Mouse (Mus musculus): ENCODE measurements around the gene Taf1b. TPM values are rescaled to one million over a fixed set of nuclear protein-coding genes. Genes with fewer than 3 reads are reported as not detected.

Taf1b gene
- polyA plus RNA-seq, 1 experiment from 2014 or later, result 24.0 TPM

GRCm38 (mm10) chr12:24567606-24568005 is 69.4 kb downstream of the Taf1b start:
- no peak for ATAC-seq (ENCODE audit: low read depth)
- WGBS, result 89% methylated on average over 3 of the region's 3 CpGs

GRCm38 (mm10) chr12:24571523-24572392 is 73.6 kb downstream of the Taf1b start, which contains the start of gene Grhl1:
TSS of gene Grhl1 (plus strand) at chr12:24572283.
- DNase-seq (ENCODE audit: low spot score) (peak; percentile 97), ATAC-seq (ENCODE audit: low read depth) (peak; percentile 99)
- Histone ChIP-seq H3K9ac (ENCODE audit: low read depth, low read length) (peak within 1 kb of the TSS; percentile 60), H3K9me3 (ENCODE audit: control insufficient read depth, low read length) (no peaks in the 10 kb centered on the region), H3K4me2 (ENCODE audit: low read depth, low read length) (peak within 1 kb of the TSS; percentile 87), H3K36me3 (ENCODE audit: control insufficient read depth, insufficient read depth, low read length) (no peaks in the 10 kb centered on the region), H3K27ac (replicated peaks; ENCODE audit: low read depth, low read length) (no peak within 1 kb of the TSS), H3K4me1 (ENCODE audit: control insufficient read depth, insufficient read depth, low read length) (no peaks in the 10 kb centered on the region), H3K4me3 (ENCODE audit: low read depth, low read length) (peak within 1 kb of the TSS; percentile 65), H3K27me3 (replicated peaks; ENCODE audit: control insufficient read depth, insufficient read depth, low read length) (peaks cover 22% of the 10 kb centered on the region)
- WGBS, result 8% methylated on average over 12 of the region's 64 CpGs

More at GRCm38 (mm10) chr12:24567606-24568005, 69.4 kb downstream of the Taf1b start:
- Histone ChIP-seq H3K27me3 (replicated peaks; ENCODE audit: control insufficient read depth, insufficient read depth, low read length) (peaks cover 5% of the 10 kb centered on the region), H3K9me3 (ENCODE audit: control insufficient read depth, low read length) (no peaks in the 10 kb centered on the region), H3K9ac (ENCODE audit: low read depth, low read length) (no peak overlapping the region), H3K36me3 (ENCODE audit: control insufficient read depth, insufficient read depth, low read length) (no peaks in the 10 kb centered on the region), H3K27ac (replicated peaks; ENCODE audit: low read depth, low read length) (no peak overlapping the region), H3K4me3 (ENCODE audit: low read depth, low read length) (no peak overlapping the region), H3K4me2 (ENCODE audit: low read depth, low read length) (no peak overlapping the region), H3K4me1 (ENCODE audit: control insufficient read depth, insufficient read depth, low read length) (no peaks in the 10 kb centered on the region)
- DNase-seq (ENCODE audit: low spot score), result no peak

- no peaks in the 10 kb centered on the region for H3K36me3 ChIP-seq (ENCODE audit: control insufficient read depth, insufficient read depth, low read length)
- no peaks in the 10 kb centered on the region for H3K4me1 ChIP-seq (ENCODE audit: control insufficient read depth, insufficient read depth, low read length)
- WGBS, result 8% methylated on average over 27 of the region's 48 CpGs
- peak overlapping the region; percentile 87 for H3K4me2 ChIP-seq (ENCODE audit: low read depth, low read length)
- H3K27me3 ChIP-seq (replicated peaks; ENCODE audit: control insufficient read depth, insufficient read depth, low read length), result peaks cover 22% of the 10 kb centered on the region
- H3K27ac ChIP-seq (replicated peaks; ENCODE audit: low read depth, low read length), result no peak overlapping the region
- H3K9ac ChIP-seq (ENCODE audit: low read depth, low read length), result peak overlapping the region; percentile 60
- H3K9me3 ChIP-seq (ENCODE audit: control insufficient read depth, low read length), result no peaks in the 10 kb centered on the region
- DNase-seq (ENCODE audit: low spot score), result no peak
- peak overlapping the region; percentile 65 for H3K4me3 ChIP-seq (ENCODE audit: low read depth, low read length)
- peak; percentile 32 for ATAC-seq (ENCODE audit: low read depth)
Measured at GRCm38 (mm10) chr12:24572421-24573274, 74.5 kb downstream of the Taf1b start.

DNA sequence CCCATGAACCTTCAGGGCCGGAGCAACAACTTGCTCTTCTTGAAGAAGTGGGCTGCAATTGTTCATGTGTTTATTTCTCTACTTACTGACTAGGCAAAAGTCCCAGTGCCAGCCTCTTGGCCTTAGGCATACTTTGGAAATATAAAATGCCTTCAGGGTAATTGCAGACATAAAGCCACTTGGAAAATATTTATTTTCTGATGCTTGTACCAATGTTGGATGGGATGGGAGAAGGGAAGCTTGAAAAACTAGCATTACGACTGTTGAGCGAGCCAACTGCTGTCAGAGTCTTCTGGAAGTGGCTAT is 75.1 kb downstream of the Taf1b start:
- WGBS, result 56% methylated on average over 3 of the region's 3 CpGs
- H3K9ac ChIP-seq (ENCODE audit: low read depth, low read length), result no peak overlapping the region
- peak overlapping the region; percentile 65 for H3K4me3 ChIP-seq (ENCODE audit: low read depth, low read length)
- H3K9me3 ChIP-seq (ENCODE audit: control insufficient read depth, low read length), result no peaks in the 10 kb centered on the region
- H3K36me3 ChIP-seq (ENCODE audit: control insufficient read depth, insufficient read depth, low read length), result no peaks in the 10 kb centered on the region
- no peaks in the 10 kb centered on the region for H3K4me1 ChIP-seq (ENCODE audit: control insufficient read depth, insufficient read depth, low read length)
- no peak for DNase-seq (ENCODE audit: low spot score)
- no peak overlapping the region for H3K4me2 ChIP-seq (ENCODE audit: low read depth, low read length)
- ATAC-seq (ENCODE audit: low read depth), result no peak
- H3K27me3 ChIP-seq (replicated peaks; ENCODE audit: control insufficient read depth, insufficient read depth, low read length), result peaks cover 22% of the 10 kb centered on the region
- no peak overlapping the region for H3K27ac ChIP-seq (replicated peaks; ENCODE audit: low read depth, low read length)

DNA sequence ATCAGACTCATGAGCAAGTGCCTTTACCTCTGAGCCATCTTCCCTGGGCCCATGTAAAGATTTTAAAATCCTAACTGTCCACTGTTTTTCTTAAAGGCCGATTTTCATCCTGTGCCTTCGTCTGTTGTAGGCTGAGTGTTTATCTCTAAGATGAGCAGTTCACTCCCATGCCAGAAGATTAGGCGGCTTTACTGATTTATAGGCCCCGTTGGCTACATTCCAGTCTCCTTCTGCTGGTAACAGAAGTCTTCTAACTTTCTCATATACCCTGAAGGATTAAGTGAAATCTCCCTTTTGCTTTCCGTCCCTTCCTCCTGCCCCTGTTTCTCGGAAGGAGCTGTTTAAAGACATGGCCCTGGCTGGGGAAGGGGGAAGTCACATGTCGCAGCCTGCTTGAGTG is 76.7 kb downstream of the Taf1b start:
- no peak overlapping the region for H3K27ac ChIP-seq (replicated peaks; ENCODE audit: low read depth, low read length)
- H3K9ac ChIP-seq (ENCODE audit: low read depth, low read length), result no peak overlapping the region
- no peaks in the 10 kb centered on the region for H3K9me3 ChIP-seq (ENCODE audit: control insufficient read depth, low read length)
- H3K36me3 ChIP-seq (ENCODE audit: control insufficient read depth, insufficient read depth, low read length), result no peaks in the 10 kb centered on the region
- no peaks in the 10 kb centered on the region for H3K4me1 ChIP-seq (ENCODE audit: control insufficient read depth, insufficient read depth, low read length)
- no peak overlapping the region; the same call in 1 of the 2 replicates for H3K4me2 ChIP-seq (ENCODE audit: low read depth, low read length)
- ATAC-seq (ENCODE audit: low read depth) (no peak), DNase-seq (ENCODE audit: low spot score) (peak; percentile 63)
- no peak overlapping the region for H3K4me3 ChIP-seq (ENCODE audit: low read depth, low read length)
- peaks cover 22% of the 10 kb centered on the region for H3K27me3 ChIP-seq (replicated peaks; ENCODE audit: control insufficient read depth, insufficient read depth, low read length)
- WGBS, result 42% methylated on average over 7 of the region's 7 CpGs

- DNase-seq (ENCODE audit: low spot score), result no peak
- Histone ChIP-seq H3K27ac (replicated peaks; ENCODE audit: low read depth, low read length) (no peak overlapping the region), H3K4me1 (ENCODE audit: control insufficient read depth, insufficient read depth, low read length) (no peaks in the 10 kb centered on the region), H3K4me3 (ENCODE audit: low read depth, low read length) (no peak overlapping the region), H3K9ac (ENCODE audit: low read depth, low read length) (no peak overlapping the region), H3K9me3 (ENCODE audit: control insufficient read depth, low read length) (no peaks in the 10 kb centered on the region), H3K27me3 (replicated peaks; ENCODE audit: control insufficient read depth, insufficient read depth, low read length) (no peaks in the 10 kb centered on the region), H3K4me2 (ENCODE audit: low read depth, low read length) (no peak overlapping the region), H3K36me3 (ENCODE audit: control insufficient read depth, insufficient read depth, low read length) (no peaks in the 10 kb centered on the region)
- ATAC-seq (ENCODE audit: low read depth), result no peak
- WGBS, result 88% methylated on average over 1 of the region's 1 CpGs
Measured at GRCm38 (mm10) chr12:24580452-24580851, 82.3 kb downstream of the Taf1b start.

GRCm38 (mm10) chr12:24580996-24581683 is 83.0 kb downstream of the Taf1b start:
- DNase-seq (ENCODE audit: low spot score) (no peak), ATAC-seq (ENCODE audit: low read depth) (peak; percentile 50; the same call in 1 of the 2 replicates)
- Histone ChIP-seq H3K36me3 (ENCODE audit: control insufficient read depth, insufficient read depth, low read length) (no peaks in the 10 kb centered on the region), H3K27me3 (replicated peaks; ENCODE audit: control insufficient read depth, insufficient read depth, low read length) (no peaks in the 10 kb centered on the region), H3K4me3 (ENCODE audit: low read depth, low read length) (no peak overlapping the region), H3K4me1 (ENCODE audit: control insufficient read depth, insufficient read depth, low read length) (no peaks in the 10 kb centered on the region), H3K27ac (replicated peaks; ENCODE audit: low read depth, low read length) (no peak overlapping the region), H3K9ac (ENCODE audit: low read depth, low read length) (no peak overlapping the region), H3K9me3 (ENCODE audit: control insufficient read depth, low read length) (no peaks in the 10 kb centered on the region), H3K4me2 (ENCODE audit: low read depth, low read length) (no peak overlapping the region)
- WGBS, result 76% methylated on average over 14 of the region's 14 CpGs

GRCm38 (mm10) chr12:24583653-24584052 is 85.5 kb downstream of the Taf1b start:
- no peaks in the 10 kb centered on the region for H3K36me3 ChIP-seq (ENCODE audit: control insufficient read depth, insufficient read depth, low read length)
- H3K4me2 ChIP-seq (ENCODE audit: low read depth, low read length), result no peak overlapping the region
- H3K9ac ChIP-seq (ENCODE audit: low read depth, low read length), result no peak overlapping the region
- H3K4me3 ChIP-seq (ENCODE audit: low read depth, low read length), result no peak overlapping the region
- H3K27me3 ChIP-seq (replicated peaks; ENCODE audit: control insufficient read depth, insufficient read depth, low read length), result no peaks in the 10 kb centered on the region
- 90% methylated on average over 3 of the region's 3 CpGs for WGBS
- no peak overlapping the region for H3K27ac ChIP-seq (replicated peaks; ENCODE audit: low read depth, low read length)
- ATAC-seq (ENCODE audit: low read depth), result no peak
- DNase-seq (ENCODE audit: low spot score), result no peak
- H3K9me3 ChIP-seq (ENCODE audit: control insufficient read depth, low read length), result no peaks in the 10 kb centered on the region
- H3K4me1 ChIP-seq (ENCODE audit: control insufficient read depth, insufficient read depth, low read length), result no peaks in the 10 kb centered on the region
